Mouse (Mus musculus) brain, embryonic 14.5 days (tissue): ENCODE results near the gene Psme1. TPM values are rescaled to one million over a fixed set of nuclear protein-coding genes. Genes with fewer than 3 reads are reported as not detected.
A peak's percentile ranks its signal among the peaks of the same experiment; 100 is the strongest.

ENCODE experiments used
- DNase-seq: peaks from one replicate; pipeline ENCODE4 v3.0.0-alpha.2; 2011; ENCODE audit warnings: low read depth
- CTCF ChIP-seq: fragments of 200-500 bp; IDR thresholded peaks from 2 replicates; pipeline ENCODE4 v1.5.1; 2012; ENCODE audit warnings: inconsistent platforms, mild to moderate bottlenecking, moderate library complexity, borderline replicate concordance; ENCODE audit not compliant: insufficient read depth, insufficient read length; ENCODE audit errors: extremely low read depth
- POLR2A ChIP-seq: fragments of 200-500 bp; IDR thresholded peaks from 2 replicates; pipeline ENCODE4 v1.6.1; 2012; ENCODE audit warnings: mild to moderate bottlenecking, inconsistent platforms, borderline replicate concordance; ENCODE audit not compliant: poor library complexity, insufficient read depth, insufficient read length, severe bottlenecking; ENCODE audit errors: extremely low read depth
- polyA plus RNA-seq: library from polyadenylated mRNA; depleted of rRNA; stranded (reverse); fragments of >200 nt; gene quantifications from 2 replicates; pipeline ENCODE4 v1.2.3, GENCODE M21; 2012

Psme1 gene
- polyA plus RNA-seq, 1 experiment, result 98.3 TPM

GRCm38 (mm10) chr14:55558740-55559448, 19.0 kb upstream of the Psme1 start:
- DNase-seq, result no peak
- TF ChIP-seq CTCF (no peak), POLR2A (no peak)

GRCm38 (mm10) chr14:55559799-55560201, 18.1 kb upstream of the Psme1 start, which contains the start of gene Dcaf11:
Gene Dcaf11 (plus strand): TSS chr14:55560006.
- peak; percentile 97 for DNase-seq
- TF ChIP-seq CTCF (0 out of 2 replicates have a peak, but pooled peaks have one; percentile 0), POLR2A (peak; percentile 39; the same call in 1 of the 2 replicates)

GRCm38 (mm10) chr14:55560202-55561073, 17.5 kb upstream of the Psme1 start, which contains the start of gene A730061H03Rik:
Gene A730061H03Rik (minus strand): TSS chr14:55560406.
- TF ChIP-seq CTCF (no peak), POLR2A (peak; percentile 55; the same call in 1 of the 2 replicates)
- DNase-seq, result peak; percentile 100

GRCm38 (mm10) chr14:55561860-55562259, 16.1 kb upstream of the Psme1 start:
- TF ChIP-seq POLR2A, result no peak
- TF ChIP-seq CTCF, result no peak
- no peak for DNase-seq

GRCm38 (mm10) chr14:55563249-55563648, 14.7 kb upstream of the Psme1 start:
- TF ChIP-seq POLR2A, result no peak
- TF ChIP-seq CTCF, result no peak
- DNase-seq, result no peak

GRCm38 (mm10) chr14:55565748-55566147, 12.2 kb upstream of the Psme1 start:
- DNase-seq, result no peak
- TF ChIP-seq POLR2A (no peak), CTCF (no peak; the same call in 1 of the 2 replicates)

GRCm38 (mm10) chr14:55567496-55567895, 10.4 kb upstream of the Psme1 start:
- DNase-seq, result no peak
- TF ChIP-seq CTCF, result no peak
- no peak for TF ChIP-seq POLR2A

- TF ChIP-seq POLR2A, result no peak
- no peak for TF ChIP-seq CTCF
- no peak for DNase-seq
Measured at GRCm38 (mm10) chr14:55570588-55570987, 7.3 kb upstream of the Psme1 start.

GRCm38 (mm10) chr14:55571760-55572159, 6.2 kb upstream of the Psme1 start:
- TF ChIP-seq CTCF, result no peak
- no peak for DNase-seq

- TF ChIP-seq POLR2A, result no peak
- no peak for TF ChIP-seq CTCF
Measured at GRCm38 (mm10) chr14:55575302-55575701, 2.6 kb upstream of the Psme1 start, which contains the start of gene Fitm1. Gene Fitm1 (plus strand): TSS chr14:55575617.

GRCm38 (mm10) chr14:55575711-55576110, 2.2 kb upstream of the Psme1 start:
- DNase-seq, result no peak
- TF ChIP-seq POLR2A (no peak), CTCF (no peak)

More at GRCm38 (mm10) chr14:55575302-55575701, 2.6 kb upstream of the Psme1 start, which contains the start of gene Fitm1:
- no peak for DNase-seq

- TF ChIP-seq POLR2A (no peak), CTCF (no peak)
- no peak for DNase-seq
Measured at GRCm38 (mm10) chr14:55576376-55576775, 1.5 kb upstream of the Psme1 start.
